Mouse (Mus musculus): Measurements from ENCODE around the gene Acr.

The Acr gene

GRCm38 (mm10) chr15:89568114-89568513 is at the start of gene Acr:
Gene Acr, plus strand, starts transcription at chr15:89568326.
- DNase-seq (ENCODE audit: low read depth): no peak

- no peak for DNase-seq (ENCODE audit: low read depth)
Observed at GRCm38 (mm10) chr15:89521951-89522350, 46.2 kb upstream of the Acr start.

GRCm38 (mm10) chr15:89522566-89523282 is 45.4 kb upstream of the Acr start:
- DNase-seq (ENCODE audit: low read depth): no peak

- no peak for DNase-seq (ENCODE audit: low read depth)
Observed at GRCm38 (mm10) chr15:89523283-89523832, 44.8 kb upstream of the Acr start.

- DNase-seq (ENCODE audit: low read depth): no peak
Observed at GRCm38 (mm10) chr15:89524001-89524571, 44.0 kb upstream of the Acr start.

- DNase-seq (ENCODE audit: low read depth): no peak
Observed at GRCm38 (mm10) chr15:89524611-89525415, 43.3 kb upstream of the Acr start.

GRCm38 (mm10) chr15:89525464-89525863 is 42.7 kb upstream of the Acr start:
- DNase-seq (ENCODE audit: low read depth): no peak

- DNase-seq (ENCODE audit: low read depth): no peak
Observed at GRCm38 (mm10) chr15:89525896-89526295, 42.2 kb upstream of the Acr start.

GRCm38 (mm10) chr15:89526776-89527325 is 41.3 kb upstream of the Acr start:
- no peak for DNase-seq (ENCODE audit: low read depth)

- no peak for DNase-seq (ENCODE audit: low read depth)
Observed at GRCm38 (mm10) chr15:89527466-89527865, 40.7 kb upstream of the Acr start.

GRCm38 (mm10) chr15:89528201-89528850 is 39.8 kb upstream of the Acr start:
- no peak for DNase-seq (ENCODE audit: low read depth)

- no peak for DNase-seq (ENCODE audit: low read depth)
Observed at GRCm38 (mm10) chr15:89528923-89529322, 39.2 kb upstream of the Acr start.

- DNase-seq (ENCODE audit: low read depth): peak; percentile 43
Observed at GRCm38 (mm10) chr15:89530336-89530735, 37.8 kb upstream of the Acr start.

GRCm38 (mm10) chr15:89531399-89531798 is 36.7 kb upstream of the Acr start:
- DNase-seq (ENCODE audit: low read depth): no peak

GRCm38 (mm10) chr15:89532026-89532923 is 35.9 kb upstream of the Acr start:
- no peak for DNase-seq (ENCODE audit: low read depth)

GRCm38 (mm10) chr15:89532924-89533842 is 34.9 kb upstream of the Acr start:
- DNase-seq (ENCODE audit: low read depth): no peak

GRCm38 (mm10) chr15:89533843-89534207 is 34.3 kb upstream of the Acr start:
- no peak for DNase-seq (ENCODE audit: low read depth)

- DNase-seq (ENCODE audit: low read depth): no peak
Observed at GRCm38 (mm10) chr15:89544171-89544570, 24.0 kb upstream of the Acr start.

GRCm38 (mm10) chr15:89547321-89547720 is 20.8 kb upstream of the Acr start:
- no peak for DNase-seq (ENCODE audit: low read depth)
